Mouse (Mus musculus) CD4-positive, CD25-positive, alpha-beta regulatory T cell, adult 4 months (primary cell): ENCODE results near the gene Rabep1. TPM values are rescaled to one million over a fixed set of nuclear protein-coding genes. Genes with fewer than 3 reads are reported as not detected.
"Not testable (repeated sequence)": the region's sequence is repeated elsewhere in the genome, so short reads cannot be mapped to it uniquely, and the experiment has no call there.

Experiments used
- ATAC-seq: one replicate; pipeline ENCODE4 v1.8.0; 2017
- polyA plus RNA-seq, 2 experiments: library from polyadenylated mRNA; unstranded; fragments of 100-300 nt; shearing (Covaris generic); gene quantifications; one replicate each; pipeline ENCODE4 v1.2.1; 2017

Rabep1 gene
- polyA plus RNA-seq, 2 experiments from 2014 or later, result 8.5 to 10.9 TPM

GRCm38 (mm10) chr11:70831201-70831600, 13.4 kb upstream of the Rabep1 start:
- no peak for ATAC-seq

- no peak for ATAC-seq
These were observed 11.2 kb upstream of the Rabep1 start for GRCm38 (mm10) chr11:70833408-70833807.

- no peak for ATAC-seq
These were observed 10.7 kb upstream of the Rabep1 start for GRCm38 (mm10) chr11:70833831-70834230.

- no peak for ATAC-seq
These were observed 9.2 kb upstream of the Rabep1 start for GRCm38 (mm10) chr11:70835381-70835831.

GRCm38 (mm10) chr11:70837031-70837430, 7.5 kb upstream of the Rabep1 start:
- ATAC-seq, result no peak

GRCm38 (mm10) chr11:70838610-70839009, 6.0 kb upstream of the Rabep1 start:
- ATAC-seq, result no peak

- no peak for ATAC-seq
These were observed 1.6 kb upstream of the Rabep1 start for GRCm38 (mm10) chr11:70842983-70843382.

GRCm38 (mm10) chr11:70843701-70844551, 652 bp upstream of the Rabep1 start:
- no peak for ATAC-seq

- ATAC-seq, result no peak
These were observed 940 bp downstream of the Rabep1 start for GRCm38 (mm10) chr11:70845457-70845978.

GRCm38 (mm10) chr11:70846029-70846428, 1.5 kb downstream of the Rabep1 start:
- ATAC-seq, result no peak

- no peak for ATAC-seq
These were observed 15.8 kb downstream of the Rabep1 start for GRCm38 (mm10) chr11:70860371-70860770.

- ATAC-seq, result not testable (repeated sequence)
These were observed 18.6 kb downstream of the Rabep1 start for GRCm38 (mm10) chr11:70863204-70863603.

- ATAC-seq, result no peak
These were observed 20.6 kb downstream of the Rabep1 start for GRCm38 (mm10) chr11:70865223-70865622.

GRCm38 (mm10) chr11:70869263-70869662, 24.7 kb downstream of the Rabep1 start:
- ATAC-seq, result no peak

GRCm38 (mm10) chr11:70869811-70870210, 25.2 kb downstream of the Rabep1 start:
- no peak for ATAC-seq

- ATAC-seq, result no peak
These were observed 25.8 kb downstream of the Rabep1 start for GRCm38 (mm10) chr11:70870407-70870806.

- ATAC-seq, result no peak
These were observed 26.5 kb downstream of the Rabep1 start for GRCm38 (mm10) chr11:70871110-70871509.

GRCm38 (mm10) chr11:70871766-70872330, 27.3 kb downstream of the Rabep1 start:
- no peak for ATAC-seq

- ATAC-seq, result no peak
These were observed 29.5 kb downstream of the Rabep1 start for GRCm38 (mm10) chr11:70873846-70874613.

GRCm38 (mm10) chr11:70877670-70878069, 33.1 kb downstream of the Rabep1 start:
- ATAC-seq, result no peak

GRCm38 (mm10) chr11:70882905-70883430, 38.4 kb downstream of the Rabep1 start:
- ATAC-seq, result no peak

- no peak for ATAC-seq
These were observed 46.1 kb downstream of the Rabep1 start for GRCm38 (mm10) chr11:70890643-70891042.

- ATAC-seq, result no peak
These were observed 47.0 kb downstream of the Rabep1 start for GRCm38 (mm10) chr11:70891616-70892015.
